Mouse (Mus musculus) heart, embryonic 16.5 days (tissue): ENCODE data around the gene Nubp1. TPM values are rescaled to one million over a fixed set of nuclear protein-coding genes. Genes with fewer than 3 reads are reported as not detected.
A peak's percentile ranks its signal among the peaks of the same experiment; 100 is the strongest.

Experiments
- ATAC-seq: fragments of 200-750 bp; cut with Nextera tagmentation; replicated peaks from 2 replicates; pipeline ENCODE4 v1.8.0; 2017; ENCODE audit warnings: moderate number of reproducible peaks; ENCODE audit not compliant: insufficient read depth, low FRiP score; ENCODE audit errors: extremely low read depth
- H3K27ac ChIP-seq: fragments of 300-500 bp; sonication (generic); 2 replicates; pipeline ENCODE4 v1.5.1; 2014; ENCODE audit warnings: mild to moderate bottlenecking, low read length, control low read depth, moderate library complexity
- H3K27me3 ChIP-seq: fragments of 300-500 bp; sonication (generic); 2 replicates; pipeline ENCODE4 v1.6.1; 2014; ENCODE audit warnings: low read length, mixed read lengths; ENCODE audit not compliant: control insufficient read depth, insufficient read depth
- H3K36me3 ChIP-seq: fragments of 300-500 bp; sonication (generic); 2 replicates; pipeline ENCODE4 v1.6.1; 2014; ENCODE audit not compliant: control insufficient read depth, insufficient read depth
- H3K4me1 ChIP-seq: fragments of 300-500 bp; sonication (generic); 2 replicates; pipeline ENCODE4 v1.6.1; 2014; ENCODE audit warnings: low read length, mixed read lengths; ENCODE audit not compliant: control insufficient read depth, insufficient read depth
- H3K4me2 ChIP-seq: fragments of 300-500 bp; sonication (generic); 2 replicates; pipeline ENCODE4 v1.6.1; 2014; ENCODE audit warnings: low read depth, mild to moderate bottlenecking, control low read depth, low read length
- H3K4me3 ChIP-seq: fragments of 300-500 bp; sonication (generic); 2 replicates; pipeline ENCODE4 v1.5.1; 2014; ENCODE audit warnings: mild to moderate bottlenecking, control low read depth, low read length
- H3K9ac ChIP-seq: fragments of 300-500 bp; sonication (generic); 2 replicates; pipeline ENCODE4 v1.6.1; 2014; ENCODE audit warnings: low read length, control low read depth
- H3K9me3 ChIP-seq: fragments of 300-500 bp; sonication (generic); replicated peaks from 2 replicates; pipeline ENCODE4 v1.6.1; 2016; ENCODE audit warnings: low read length; ENCODE audit not compliant: control insufficient read depth
- WGBS: fragments of 180-500 bp; shearing (Covaris S2); extraction: QIAGEN DNeasy Blood & Tissue Kit; methylation state at CpG from one replicate; pipeline ENCODE4 v1.1.7; 2014; 5-methylcytosine and 5-hydroxymethylcytosine counted together
- polyA plus RNA-seq: library from polyadenylated mRNA; unstranded; fragments of >200 nt; fragmentation: Nextera tagmentation; extraction: Ambion mirVana; gene quantifications from 2 replicates; pipeline ENCODE4 v1.2.1, GENCODE M21; 2015

Gene Nubp1
- polyA plus RNA-seq, 1 experiment from 2014 or later = 42.9 TPM

DNA sequence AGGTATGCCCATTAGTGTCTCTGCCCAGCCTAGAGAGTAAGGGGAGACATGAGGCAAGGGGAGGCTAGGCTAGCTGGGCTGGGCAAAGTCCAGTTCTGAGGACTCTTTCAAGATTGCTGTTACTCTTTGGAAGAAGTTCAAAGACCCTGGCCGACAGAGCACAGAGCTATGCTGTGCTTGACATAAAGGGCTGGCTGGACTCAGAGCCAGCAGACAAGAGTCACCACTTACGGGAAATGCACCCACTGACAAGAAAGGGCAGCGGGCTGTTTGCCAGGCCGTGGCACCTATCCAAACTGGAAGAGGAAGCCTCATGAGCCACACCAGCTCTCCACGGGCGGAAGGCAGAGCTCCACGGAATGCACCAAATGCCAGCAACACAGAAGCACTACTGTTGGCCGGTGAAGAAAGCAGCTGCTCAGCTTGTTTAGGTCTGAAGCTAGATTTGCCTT, 40.7 kb downstream of the Nubp1 start:
- Histone ChIP-seq H3K27me3 (0 out of 2 replicates have a peak, but pooled peaks cover 5% of the 10 kb centered on the region), H3K27ac (peak overlapping the region; percentile 38; the same call in 1 of the 2 replicates), H3K4me3 (no peak overlapping the region), H3K36me3 (no peaks in the 10 kb centered on the region), H3K4me2 (peak overlapping the region; percentile 31; the same call in 1 of the 2 replicates), H3K9me3 (no peaks in the 10 kb centered on the region), H3K9ac (no peak overlapping the region), H3K4me1 (peaks cover 19% of the 10 kb centered on the region)
- 8% methylated on average over 8 of the region's 8 CpGs for WGBS
- ATAC-seq = peak; percentile 90

DNA sequence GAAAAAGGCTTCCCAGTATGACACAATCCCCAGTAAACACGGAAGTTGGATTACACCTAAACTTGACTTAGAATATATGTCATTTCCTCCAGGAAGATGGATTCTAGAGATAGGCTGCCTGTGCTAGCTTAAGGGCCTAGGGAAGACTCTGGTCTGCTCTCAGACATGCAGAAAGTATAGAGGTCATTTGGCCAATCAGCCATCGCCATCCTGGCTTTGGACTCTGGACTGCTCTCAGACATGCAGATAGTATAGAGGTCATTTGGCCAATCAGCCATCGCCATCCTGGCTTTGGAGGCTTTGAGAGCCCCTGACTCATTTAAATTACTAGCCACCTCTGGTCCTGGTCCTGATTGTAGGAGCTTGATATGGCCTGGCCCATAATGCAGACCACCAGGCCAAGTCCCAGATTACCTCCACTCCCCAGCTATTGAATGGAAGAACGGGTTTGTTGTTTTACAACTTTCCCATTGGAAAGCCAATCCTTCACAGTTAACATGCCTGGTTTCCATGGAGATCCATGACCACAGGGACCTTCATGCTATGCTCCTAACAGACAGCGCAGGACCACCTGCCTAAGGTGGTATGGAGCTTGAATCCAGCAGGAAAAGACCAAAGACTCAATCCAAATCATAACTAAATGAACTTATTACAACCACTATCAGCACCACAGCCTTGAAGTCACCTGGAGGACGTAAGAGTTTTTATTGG, 42.3 kb downstream of the Nubp1 start:
- WGBS = 82% methylated on average over 6 of the region's 6 CpGs
- Histone ChIP-seq H3K9me3 (no peaks in the 10 kb centered on the region), H3K27ac (no peak overlapping the region), H3K9ac (no peak overlapping the region), H3K36me3 (no peaks in the 10 kb centered on the region), H3K27me3 (0 out of 2 replicates have a peak, but pooled peaks cover 5% of the 10 kb centered on the region), H3K4me2 (no peak overlapping the region), H3K4me3 (no peak overlapping the region), H3K4me1 (peaks cover 19% of the 10 kb centered on the region)
- ATAC-seq = no peak

DNA sequence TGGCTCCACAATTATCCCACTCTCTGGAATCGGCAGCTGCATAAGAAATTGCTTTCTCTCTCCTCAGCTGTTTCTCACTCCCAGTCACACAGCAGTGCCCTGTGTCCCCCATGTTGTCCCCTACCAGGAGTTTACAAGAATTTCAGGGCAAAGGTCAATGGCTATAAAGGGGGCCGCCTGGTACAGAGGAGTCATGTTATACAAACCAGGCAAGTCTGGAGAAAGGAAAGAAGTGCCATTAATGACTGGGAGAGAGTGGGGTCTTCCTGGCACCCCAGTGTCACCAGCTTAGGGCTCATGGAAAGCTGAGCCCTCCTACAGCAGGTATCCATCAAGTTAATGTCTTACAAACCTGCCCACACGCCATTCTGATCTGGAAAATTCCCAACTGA, 42.8 kb downstream of the Nubp1 start:
- H3K36me3 ChIP-seq = no peaks in the 10 kb centered on the region
- WGBS = 71% methylated on average over 3 of the region's 3 CpGs
- no peak overlapping the region for H3K9ac ChIP-seq
- no peak overlapping the region for H3K4me2 ChIP-seq
- H3K4me3 ChIP-seq = no peak overlapping the region
- H3K4me1 ChIP-seq = peaks cover 19% of the 10 kb centered on the region
- H3K9me3 ChIP-seq = no peaks in the 10 kb centered on the region
- ATAC-seq = no peak
- no peak overlapping the region for H3K27ac ChIP-seq
- 0 out of 2 replicates have a peak, but pooled peaks cover 5% of the 10 kb centered on the region for H3K27me3 ChIP-seq

DNA sequence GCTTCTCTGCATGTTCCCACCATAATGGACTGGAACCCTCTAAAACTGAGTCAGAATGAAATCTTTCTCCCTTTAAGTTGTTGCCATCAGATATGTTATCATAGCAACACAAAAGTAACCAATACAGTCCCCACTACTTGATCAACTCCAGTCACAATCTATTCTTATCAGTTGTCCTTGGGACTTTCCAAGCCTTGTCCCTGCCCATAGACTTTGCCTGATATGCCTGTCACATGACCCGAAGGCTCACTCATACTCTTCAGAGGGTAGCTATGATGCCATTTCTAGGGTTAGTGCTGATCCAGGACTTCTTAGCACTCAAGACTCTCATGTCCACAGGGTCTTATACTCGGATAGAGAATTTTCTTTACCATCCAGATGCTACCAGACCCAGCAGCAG, 48.4 kb downstream of the Nubp1 start:
- no peak overlapping the region for H3K27ac ChIP-seq
- no peak overlapping the region for H3K4me2 ChIP-seq
- no peak for ATAC-seq
- WGBS = 69% methylated on average over 2 of the region's 2 CpGs
- no peaks in the 10 kb centered on the region for H3K27me3 ChIP-seq
- no peak overlapping the region for H3K4me3 ChIP-seq
- no peaks in the 10 kb centered on the region for H3K36me3 ChIP-seq
- no peak overlapping the region for H3K9ac ChIP-seq
- no peaks in the 10 kb centered on the region for H3K4me1 ChIP-seq
- H3K9me3 ChIP-seq = no peaks in the 10 kb centered on the region

DNA sequence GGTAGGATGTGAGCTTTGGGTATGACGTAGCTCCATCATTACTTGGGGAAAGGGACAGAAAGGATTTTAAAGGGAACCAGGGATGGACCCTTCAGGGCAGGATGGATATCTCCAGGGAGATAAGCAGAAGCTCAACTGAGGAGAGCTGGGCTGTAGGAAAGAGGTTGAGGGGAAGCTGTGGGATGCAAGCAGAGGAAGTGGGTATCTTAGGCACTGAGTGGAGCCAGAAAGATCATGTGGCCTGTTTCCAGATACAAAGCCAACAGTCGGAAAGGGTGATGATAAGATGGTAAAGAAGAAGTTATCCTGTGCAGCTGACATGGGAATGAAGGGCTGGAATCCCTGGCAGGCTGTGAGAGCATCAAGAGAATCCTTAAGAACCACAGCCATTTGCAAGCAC, 49.4 kb downstream of the Nubp1 start:
- ATAC-seq = no peak
- Histone ChIP-seq H3K4me1 (no peaks in the 10 kb centered on the region), H3K9ac (no peak overlapping the region), H3K27ac (no peak overlapping the region), H3K4me2 (no peak overlapping the region), H3K4me3 (no peak overlapping the region), H3K36me3 (no peaks in the 10 kb centered on the region), H3K27me3 (no peaks in the 10 kb centered on the region), H3K9me3 (no peaks in the 10 kb centered on the region)
- WGBS = 56% methylated on average over 2 of the region's 2 CpGs

DNA sequence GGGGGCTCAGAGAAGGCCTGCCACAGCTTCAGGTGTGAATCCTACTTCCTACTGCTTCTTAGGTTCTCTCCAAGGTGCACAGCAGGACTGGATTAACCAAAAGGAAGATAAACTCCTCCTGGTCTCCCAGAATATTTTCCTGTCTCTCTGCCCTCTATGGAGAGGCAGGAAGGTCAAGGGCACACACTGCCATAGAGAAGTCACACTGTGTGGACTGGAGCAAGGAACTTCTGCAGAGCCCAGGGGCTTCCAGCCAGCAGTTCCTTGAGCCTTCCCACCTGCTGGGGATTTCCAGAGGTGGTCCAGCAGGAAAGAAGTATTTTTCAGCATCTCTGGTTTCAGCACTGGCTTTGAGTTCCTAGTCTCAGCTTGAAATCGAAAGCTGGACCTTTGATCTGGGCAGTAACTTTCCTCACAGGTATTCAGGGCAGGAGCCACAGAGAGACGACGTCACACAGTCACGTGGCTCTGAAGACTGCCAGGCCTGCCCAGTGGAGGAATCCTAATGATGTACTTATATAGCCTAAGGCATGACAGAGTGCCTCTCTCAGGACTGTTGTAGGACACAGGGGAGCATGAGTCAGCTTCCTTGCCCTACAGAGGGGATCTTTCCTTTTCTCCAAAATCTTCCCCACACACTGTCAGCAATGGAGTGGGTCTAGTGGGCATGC, 53.4 kb downstream of the Nubp1 start:
- H3K4me3 ChIP-seq = no peak overlapping the region
- H3K4me2 ChIP-seq = no peak overlapping the region
- H3K9ac ChIP-seq = no peak overlapping the region
- 16% methylated on average over 4 of the region's 4 CpGs for WGBS
- no peak overlapping the region for H3K27ac ChIP-seq
- no peaks in the 10 kb centered on the region for H3K9me3 ChIP-seq
- no peaks in the 10 kb centered on the region for H3K4me1 ChIP-seq
- no peaks in the 10 kb centered on the region for H3K36me3 ChIP-seq
- no peak for ATAC-seq
- H3K27me3 ChIP-seq = no peaks in the 10 kb centered on the region

DNA sequence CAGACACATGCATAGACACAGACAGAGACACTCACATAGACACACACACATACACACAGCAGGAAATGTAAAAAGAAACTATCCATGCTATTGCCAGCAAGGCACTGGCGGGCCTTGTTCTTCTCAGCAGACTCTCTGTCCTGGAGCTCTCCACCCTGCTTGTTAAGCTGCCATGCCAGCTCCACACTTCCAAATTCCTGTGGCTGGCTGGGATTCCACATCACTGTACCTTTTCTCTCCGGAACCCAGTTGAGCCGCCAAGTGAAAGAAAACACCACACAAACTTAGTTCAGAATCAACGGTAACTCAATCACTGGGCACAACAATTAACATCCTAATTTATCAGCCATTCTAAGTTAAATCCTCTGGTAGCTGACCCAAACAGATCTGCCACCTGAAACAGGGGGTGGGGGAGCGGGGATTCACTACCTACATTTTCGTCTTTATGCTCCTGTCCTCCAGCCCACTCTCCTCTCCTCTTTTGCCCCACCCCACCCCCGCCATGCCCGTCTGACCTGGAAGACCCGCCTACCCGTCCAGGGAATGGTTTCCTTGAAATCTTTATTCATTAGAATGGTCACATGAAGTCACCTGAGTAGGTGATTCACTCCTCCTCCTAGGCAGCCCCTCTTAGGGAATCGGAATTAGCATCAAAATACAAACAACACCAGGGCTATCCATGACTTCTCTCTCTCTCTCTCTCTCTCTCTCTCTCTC, 55.8 kb downstream of the Nubp1 start:
- no peaks in the 10 kb centered on the region for H3K36me3 ChIP-seq
- no peak for ATAC-seq
- no peak overlapping the region for H3K27ac ChIP-seq
- WGBS = 39% methylated on average over 11 of the region's 11 CpGs
- no peaks in the 10 kb centered on the region for H3K27me3 ChIP-seq
- no peak overlapping the region for H3K4me3 ChIP-seq
- H3K9me3 ChIP-seq = no peaks in the 10 kb centered on the region
- H3K4me1 ChIP-seq = no peaks in the 10 kb centered on the region
- no peak overlapping the region for H3K9ac ChIP-seq
- no peak overlapping the region for H3K4me2 ChIP-seq

- Histone ChIP-seq H3K36me3 (no peaks in the 10 kb centered on the region), H3K9me3 (no peaks in the 10 kb centered on the region), H3K27me3 (no peaks in the 10 kb centered on the region), H3K4me2 (no peak overlapping the region), H3K27ac (no peak overlapping the region), H3K4me1 (no peaks in the 10 kb centered on the region), H3K9ac (no peak overlapping the region), H3K4me3 (no peak overlapping the region)
- no peak for ATAC-seq
- WGBS = 86% methylated on average over 1 of the region's 1 CpGs
Measured at GRCm38 (mm10) chr16:10468201-10468600, 56.5 kb downstream of the Nubp1 start.

GRCm38 (mm10) chr16:10471950-10472349, 60.2 kb downstream of the Nubp1 start:
- H3K9me3 ChIP-seq = no peaks in the 10 kb centered on the region
- no peak for ATAC-seq
- H3K36me3 ChIP-seq = no peaks in the 10 kb centered on the region
- H3K27ac ChIP-seq = no peak overlapping the region
- H3K4me3 ChIP-seq = no peak overlapping the region
- H3K9ac ChIP-seq = no peak overlapping the region
- no peaks in the 10 kb centered on the region for H3K4me1 ChIP-seq
- 92% methylated on average over 3 of the region's 3 CpGs for WGBS
- H3K27me3 ChIP-seq = no peaks in the 10 kb centered on the region
- H3K4me2 ChIP-seq = no peak overlapping the region
